Mouse (Mus musculus) natural killer cell, adult 2 months (primary cell): ENCODE data around the gene Lhcgr.

ENCODE experiments used
- DNase-seq, 2 experiments: peaks; one replicate each; pipeline ENCODE4 v3.0.0; 2022; ENCODE audit warnings: low spot score in 2 of 2

Gene Lhcgr

GRCm38 (mm10) chr17:88706231-88706649 lies 85.5 kb downstream of the Lhcgr start:
- DNase-seq = no peak

GRCm38 (mm10) chr17:88703112-88703511 lies 88.7 kb downstream of the Lhcgr start:
- DNase-seq = no peak

- no peak for DNase-seq
These were observed 89.4 kb downstream of the Lhcgr start for GRCm38 (mm10) chr17:88702345-88702744.

GRCm38 (mm10) chr17:88700901-88701300 lies 90.9 kb downstream of the Lhcgr start:
- DNase-seq = peak; percentile 40 to 59

GRCm38 (mm10) chr17:88696656-88697333 lies 95.0 kb downstream of the Lhcgr start:
- DNase-seq = no peak

GRCm38 (mm10) chr17:88688226-88688625 lies 103.6 kb downstream of the Lhcgr start:
- DNase-seq = no peak

GRCm38 (mm10) chr17:88675310-88676309 lies 116.2 kb downstream of the Lhcgr start:
- no peak for DNase-seq

- DNase-seq = no peak
These were observed 121.0 kb downstream of the Lhcgr start for GRCm38 (mm10) chr17:88670800-88671199.

- no peak for DNase-seq
These were observed 121.9 kb downstream of the Lhcgr start for GRCm38 (mm10) chr17:88669921-88670320.

GRCm38 (mm10) chr17:88668452-88668851 lies 123.3 kb downstream of the Lhcgr start, which contains the start of gene Gtf2a1l:
Gene Gtf2a1l, plus strand, starts transcription at chr17:88668660.
- DNase-seq = peak; percentile 47 to 65
